Mouse (Mus musculus): ENCODE data around the gene Ttll5. TPM values are rescaled to one million over a fixed set of nuclear protein-coding genes. Genes with fewer than 3 reads are reported as not detected.

The Ttll5 gene
- polyA plus RNA-seq, 1 experiment from 2014 or later = 17.7 TPM

- Histone ChIP-seq H3K36me3 (ENCODE audit: control insufficient read depth, insufficient read depth, low read length) (peaks cover 5% of the 10 kb centered on the region; the same call in 1 of the 2 replicates), H3K9ac (ENCODE audit: low read length) (no peak overlapping the region), H3K4me3 (ENCODE audit: low read depth, low read length) (no peak overlapping the region), H3K9me3 (ENCODE audit: control insufficient read depth, low read length) (no peaks in the 10 kb centered on the region), H3K27ac (ENCODE audit: low read depth) (no peak overlapping the region), H3K4me1 (replicated peaks; ENCODE audit: control insufficient read depth, insufficient read depth, low read length) (no peaks in the 10 kb centered on the region; the same call in 1 of the 2 replicates), H3K4me2 (ENCODE audit: low read length) (no peak overlapping the region), H3K27me3 (replicated peaks; ENCODE audit: control insufficient read depth, insufficient read depth, low read length) (no peaks in the 10 kb centered on the region)
- 80% methylated on average over 4 of the region's 4 CpGs for WGBS
- DNase-seq (ENCODE audit: low spot score) = no peak
- no peak for ATAC-seq (replicated peaks; ENCODE audit: low FRiP score, low TSS enrichment, low read depth)
These were observed 29.4 kb downstream of the Ttll5 start for GRCm38 (mm10) chr12:85853836-85854235.

DNA sequence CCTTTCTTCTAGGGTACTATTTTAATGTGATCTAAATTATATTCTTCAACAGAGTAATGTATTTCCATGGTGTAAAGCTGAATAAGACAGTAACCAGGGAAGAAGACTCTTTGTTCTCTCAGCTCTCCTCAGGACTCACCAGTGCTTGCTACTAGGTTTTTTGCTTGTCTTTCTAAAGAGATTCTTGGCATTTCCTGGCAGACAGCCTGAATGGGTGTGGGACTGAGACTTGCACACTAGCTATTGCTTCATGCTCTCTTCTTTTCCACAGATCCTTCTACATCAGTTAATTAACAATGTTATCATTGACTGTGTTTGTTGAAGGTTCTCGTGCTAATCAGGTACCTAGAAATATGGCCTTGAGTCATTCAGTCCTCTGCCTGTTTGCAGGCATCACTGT, 29.8 kb downstream of the Ttll5 start:
- H3K9me3 ChIP-seq (ENCODE audit: control insufficient read depth, low read length) = no peaks in the 10 kb centered on the region
- no peaks in the 10 kb centered on the region for H3K27me3 ChIP-seq (replicated peaks; ENCODE audit: control insufficient read depth, insufficient read depth, low read length)
- no peak for ATAC-seq (replicated peaks; ENCODE audit: low FRiP score, low TSS enrichment, low read depth)
- H3K4me1 ChIP-seq (replicated peaks; ENCODE audit: control insufficient read depth, insufficient read depth, low read length) = no peaks in the 10 kb centered on the region; the same call in 1 of the 2 replicates
- 64% methylated on average over 1 of the region's 1 CpGs for WGBS
- no peak for DNase-seq (ENCODE audit: low spot score)
- no peak overlapping the region for H3K27ac ChIP-seq (ENCODE audit: low read depth)
- H3K4me3 ChIP-seq (ENCODE audit: low read depth, low read length) = no peak overlapping the region
- peaks cover 5% of the 10 kb centered on the region; the same call in 1 of the 2 replicates for H3K36me3 ChIP-seq (ENCODE audit: control insufficient read depth, insufficient read depth, low read length)
- no peak overlapping the region for H3K4me2 ChIP-seq (ENCODE audit: low read length)
- H3K9ac ChIP-seq (ENCODE audit: low read length) = no peak overlapping the region

DNA sequence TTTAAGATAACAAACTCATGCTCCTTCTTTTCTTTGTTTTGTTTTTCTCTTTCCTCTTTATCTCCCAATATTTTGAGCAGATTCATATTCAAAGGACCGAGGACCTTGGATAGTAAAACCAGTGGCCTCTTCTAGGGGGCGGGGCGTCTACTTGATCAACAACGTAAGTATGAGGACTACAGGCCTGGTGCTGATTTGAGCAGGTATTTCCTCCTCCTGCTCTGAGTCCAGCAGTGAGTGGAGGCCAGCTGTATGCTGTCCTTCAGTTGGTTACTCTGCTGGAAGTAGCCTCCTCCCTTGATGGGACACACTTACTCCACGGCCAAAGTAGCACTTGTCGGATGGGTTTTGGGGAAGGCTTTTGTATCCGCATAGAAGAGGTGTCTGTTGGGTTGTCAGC, 32.8 kb downstream of the Ttll5 start:
- Histone ChIP-seq H3K4me1 (replicated peaks; ENCODE audit: control insufficient read depth, insufficient read depth, low read length) (no peaks in the 10 kb centered on the region; the same call in 1 of the 2 replicates), H3K27me3 (replicated peaks; ENCODE audit: control insufficient read depth, insufficient read depth, low read length) (no peaks in the 10 kb centered on the region), H3K4me3 (ENCODE audit: low read depth, low read length) (no peak overlapping the region), H3K4me2 (ENCODE audit: low read length) (no peak overlapping the region), H3K36me3 (ENCODE audit: control insufficient read depth, insufficient read depth, low read length) (no peaks in the 10 kb centered on the region), H3K9me3 (ENCODE audit: control insufficient read depth, low read length) (no peaks in the 10 kb centered on the region), H3K9ac (ENCODE audit: low read length) (no peak overlapping the region), H3K27ac (ENCODE audit: low read depth) (no peak overlapping the region)
- DNase-seq (ENCODE audit: low spot score) (no peak), ATAC-seq (replicated peaks; ENCODE audit: low FRiP score, low TSS enrichment, low read depth) (no peak)
- WGBS = 90% methylated on average over 7 of the region's 7 CpGs

- Histone ChIP-seq H3K27ac (ENCODE audit: low read depth) (no peak overlapping the region), H3K4me1 (replicated peaks; ENCODE audit: control insufficient read depth, insufficient read depth, low read length) (no peaks in the 10 kb centered on the region), H3K4me2 (ENCODE audit: low read length) (no peak overlapping the region), H3K27me3 (replicated peaks; ENCODE audit: control insufficient read depth, insufficient read depth, low read length) (no peaks in the 10 kb centered on the region), H3K4me3 (ENCODE audit: low read depth, low read length) (no peak overlapping the region), H3K9ac (ENCODE audit: low read length) (no peak overlapping the region), H3K36me3 (ENCODE audit: control insufficient read depth, insufficient read depth, low read length) (peaks cover 4% of the 10 kb centered on the region; the same call in 1 of the 2 replicates), H3K9me3 (ENCODE audit: control insufficient read depth, low read length) (no peaks in the 10 kb centered on the region)
- WGBS = 76% methylated on average over 3 of the region's 3 CpGs
- no peak for DNase-seq (ENCODE audit: low spot score)
- no peak for ATAC-seq (replicated peaks; ENCODE audit: low FRiP score, low TSS enrichment, low read depth)
These were observed 34.7 kb downstream of the Ttll5 start for GRCm38 (mm10) chr12:85859111-85859510.

DNA sequence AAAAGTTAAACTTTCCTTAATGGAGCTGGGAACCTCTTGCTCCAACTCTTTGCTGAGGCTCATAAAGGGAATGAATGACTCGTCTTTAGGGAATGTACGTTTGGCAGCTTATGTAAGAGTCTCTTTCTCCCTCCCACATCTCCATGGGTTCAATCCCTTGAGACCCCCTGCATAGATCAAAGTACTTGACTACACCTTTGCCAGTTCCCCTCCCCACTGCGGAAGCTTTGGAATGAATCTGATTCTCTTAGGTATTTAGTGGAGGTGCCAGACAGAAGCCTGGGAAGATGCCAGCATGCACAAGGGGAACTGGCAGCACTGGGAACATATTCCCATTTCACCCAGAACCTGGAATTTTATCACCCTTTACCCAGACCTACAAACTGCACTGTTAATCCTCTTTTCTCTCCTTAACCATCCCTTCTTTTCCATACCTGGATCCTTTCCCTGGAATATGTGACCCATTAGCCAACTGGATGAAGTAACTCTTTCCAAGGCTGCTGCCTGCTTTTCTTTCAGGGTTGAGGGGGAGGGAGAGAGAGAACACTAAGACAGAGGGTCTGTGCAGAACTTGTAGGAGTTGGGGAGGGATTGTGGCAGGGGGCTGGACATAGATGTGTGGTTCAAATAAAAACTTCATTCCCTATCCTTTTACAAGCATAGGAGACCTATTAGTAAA, 35.2 kb downstream of the Ttll5 start:
- Histone ChIP-seq H3K4me3 (ENCODE audit: low read depth, low read length) (no peak overlapping the region), H3K27me3 (replicated peaks; ENCODE audit: control insufficient read depth, insufficient read depth, low read length) (no peaks in the 10 kb centered on the region), H3K9me3 (ENCODE audit: control insufficient read depth, low read length) (no peaks in the 10 kb centered on the region), H3K36me3 (ENCODE audit: control insufficient read depth, insufficient read depth, low read length) (peaks cover 4% of the 10 kb centered on the region; the same call in 1 of the 2 replicates), H3K9ac (ENCODE audit: low read length) (no peak overlapping the region), H3K27ac (ENCODE audit: low read depth) (no peak overlapping the region), H3K4me2 (ENCODE audit: low read length) (no peak overlapping the region), H3K4me1 (replicated peaks; ENCODE audit: control insufficient read depth, insufficient read depth, low read length) (no peaks in the 10 kb centered on the region)
- ATAC-seq (replicated peaks; ENCODE audit: low FRiP score, low TSS enrichment, low read depth) (no peak), DNase-seq (ENCODE audit: low spot score) (no peak)
- 54% methylated on average over 3 of the region's 3 CpGs for WGBS

- ATAC-seq (replicated peaks; ENCODE audit: low FRiP score, low TSS enrichment, low read depth) (no peak), DNase-seq (ENCODE audit: low spot score) (no peak)
- Histone ChIP-seq H3K9me3 (ENCODE audit: control insufficient read depth, low read length) (no peaks in the 10 kb centered on the region), H3K36me3 (ENCODE audit: control insufficient read depth, insufficient read depth, low read length) (peaks cover 4% of the 10 kb centered on the region; the same call in 1 of the 2 replicates), H3K9ac (ENCODE audit: low read length) (no peak overlapping the region), H3K4me1 (replicated peaks; ENCODE audit: control insufficient read depth, insufficient read depth, low read length) (0 out of 2 replicates have a peak, but pooled peaks cover 3% of the 10 kb centered on the region), H3K27ac (ENCODE audit: low read depth) (0 out of 2 replicates have a peak overlapping the region, but pooled peaks have one; percentile 24), H3K27me3 (replicated peaks; ENCODE audit: control insufficient read depth, insufficient read depth, low read length) (no peaks in the 10 kb centered on the region), H3K4me3 (ENCODE audit: low read depth, low read length) (no peak overlapping the region), H3K4me2 (ENCODE audit: low read length) (no peak overlapping the region)
- WGBS = 34% methylated on average over 2 of the region's 2 CpGs
These were observed 38.1 kb downstream of the Ttll5 start for GRCm38 (mm10) chr12:85862514-85862913.

GRCm38 (mm10) chr12:85865526-85865925, 41.1 kb downstream of the Ttll5 start:
- Histone ChIP-seq H3K36me3 (ENCODE audit: control insufficient read depth, insufficient read depth, low read length) (peaks cover 4% of the 10 kb centered on the region; the same call in 1 of the 2 replicates), H3K4me1 (replicated peaks; ENCODE audit: control insufficient read depth, insufficient read depth, low read length) (0 out of 2 replicates have a peak, but pooled peaks cover 3% of the 10 kb centered on the region), H3K9me3 (ENCODE audit: control insufficient read depth, low read length) (no peaks in the 10 kb centered on the region), H3K27ac (ENCODE audit: low read depth) (no peak overlapping the region), H3K9ac (ENCODE audit: low read length) (no peak overlapping the region), H3K27me3 (replicated peaks; ENCODE audit: control insufficient read depth, insufficient read depth, low read length) (no peaks in the 10 kb centered on the region), H3K4me3 (ENCODE audit: low read depth, low read length) (no peak overlapping the region), H3K4me2 (ENCODE audit: low read length) (no peak overlapping the region)
- ATAC-seq (replicated peaks; ENCODE audit: low FRiP score, low TSS enrichment, low read depth) (no peak), DNase-seq (ENCODE audit: low spot score) (no peak)
- WGBS = 78% methylated on average over 3 of the region's 3 CpGs

DNA sequence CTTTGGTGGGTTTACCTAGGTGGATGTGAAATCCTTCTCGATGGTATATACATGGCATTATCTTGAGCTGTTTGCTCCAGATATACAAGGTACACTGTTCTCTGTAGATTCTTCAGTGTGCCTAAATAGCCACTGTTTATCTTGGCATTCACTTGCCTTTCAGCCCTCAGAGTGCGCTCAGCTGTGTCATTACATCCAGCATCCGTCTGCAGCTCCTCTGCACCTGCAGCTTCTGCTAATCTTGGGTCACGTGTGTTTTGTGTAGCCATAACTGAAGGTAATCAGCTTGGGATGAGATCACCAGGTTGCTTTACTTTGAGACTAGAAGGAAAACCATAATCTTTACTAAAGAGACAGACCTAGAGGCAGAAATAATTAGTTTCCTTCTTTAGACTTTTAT, 42.2 kb downstream of the Ttll5 start:
- H3K4me2 ChIP-seq (ENCODE audit: low read length) = no peak overlapping the region
- no peak overlapping the region for H3K9ac ChIP-seq (ENCODE audit: low read length)
- H3K27me3 ChIP-seq (replicated peaks; ENCODE audit: control insufficient read depth, insufficient read depth, low read length) = no peaks in the 10 kb centered on the region
- no peaks in the 10 kb centered on the region for H3K9me3 ChIP-seq (ENCODE audit: control insufficient read depth, low read length)
- no peak for DNase-seq (ENCODE audit: low spot score)
- 70% methylated on average over 4 of the region's 4 CpGs for WGBS
- 0 out of 2 replicates have a peak, but pooled peaks cover 3% of the 10 kb centered on the region for H3K4me1 ChIP-seq (replicated peaks; ENCODE audit: control insufficient read depth, insufficient read depth, low read length)
- peaks cover 4% of the 10 kb centered on the region; the same call in 1 of the 2 replicates for H3K36me3 ChIP-seq (ENCODE audit: control insufficient read depth, insufficient read depth, low read length)
- no peak overlapping the region for H3K4me3 ChIP-seq (ENCODE audit: low read depth, low read length)
- no peak overlapping the region for H3K27ac ChIP-seq (ENCODE audit: low read depth)
- ATAC-seq (replicated peaks; ENCODE audit: low FRiP score, low TSS enrichment, low read depth) = no peak

GRCm38 (mm10) chr12:85867125-85867524, 42.7 kb downstream of the Ttll5 start:
- no peak overlapping the region for H3K27ac ChIP-seq (ENCODE audit: low read depth)
- peaks cover 4% of the 10 kb centered on the region; the same call in 1 of the 2 replicates for H3K36me3 ChIP-seq (ENCODE audit: control insufficient read depth, insufficient read depth, low read length)
- ATAC-seq (replicated peaks; ENCODE audit: low FRiP score, low TSS enrichment, low read depth) (no peak), DNase-seq (ENCODE audit: low spot score) (no peak)
- no peak overlapping the region for H3K9ac ChIP-seq (ENCODE audit: low read length)
- H3K4me1 ChIP-seq (replicated peaks; ENCODE audit: control insufficient read depth, insufficient read depth, low read length) = 0 out of 2 replicates have a peak, but pooled peaks cover 3% of the 10 kb centered on the region
- no peaks in the 10 kb centered on the region for H3K9me3 ChIP-seq (ENCODE audit: control insufficient read depth, low read length)
- H3K27me3 ChIP-seq (replicated peaks; ENCODE audit: control insufficient read depth, insufficient read depth, low read length) = no peaks in the 10 kb centered on the region
- no peak overlapping the region for H3K4me2 ChIP-seq (ENCODE audit: low read length)
- H3K4me3 ChIP-seq (ENCODE audit: low read depth, low read length) = no peak overlapping the region
